Mouse (Mus musculus): ENCODE data around the gene Sephs1. TPM values are rescaled to one million over a fixed set of nuclear protein-coding genes. Genes with fewer than 3 reads are reported as not detected.

The Sephs1 gene
- polyA plus RNA-seq, 1 experiment from 2014 or later = 47.6 TPM

DNA sequence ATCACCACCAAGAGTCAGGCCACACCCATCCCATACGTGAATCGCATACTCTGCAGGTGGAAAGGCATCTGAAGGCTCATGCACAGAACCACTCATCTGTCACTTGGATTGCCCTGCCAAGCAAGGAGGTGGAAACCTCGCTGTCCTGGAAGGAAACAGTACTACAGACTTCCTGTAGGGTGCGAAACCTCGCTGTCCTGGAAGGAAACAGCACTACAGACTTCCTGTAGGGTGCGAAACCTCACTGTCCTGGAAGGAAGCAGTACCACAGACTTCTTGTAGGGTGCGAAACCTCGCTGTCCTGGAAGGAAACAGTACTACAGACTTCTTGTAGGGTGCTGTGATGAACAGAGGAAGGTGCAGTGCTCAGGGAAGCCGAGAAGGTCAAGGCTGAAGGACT lies 8.6 kb upstream of the Sephs1 start:
- no peak for ATAC-seq
- H3K4me2 ChIP-seq (ENCODE audit: low read length) = no peak overlapping the region
- 83% methylated on average over 9 of the region's 9 CpGs for WGBS
- no peaks in the 10 kb centered on the region for H3K36me3 ChIP-seq (ENCODE audit: control insufficient read depth, insufficient read depth, low read length)
- no peak overlapping the region for H3K27ac ChIP-seq (ENCODE audit: low read depth, low read length)
- no peaks in the 10 kb centered on the region for H3K4me1 ChIP-seq (ENCODE audit: control insufficient read depth, insufficient read depth, low read depth, low read length)
- H3K27me3 ChIP-seq (replicated peaks; ENCODE audit: control insufficient read depth, insufficient read depth, low read length) = no peaks in the 10 kb centered on the region
- H3K4me3 ChIP-seq (ENCODE audit: low read length) = no peak overlapping the region
- H3K9ac ChIP-seq (ENCODE audit: low read depth, low read length) = no peak overlapping the region
- H3K9me3 ChIP-seq (ENCODE audit: control insufficient read depth, low read length) = no peaks in the 10 kb centered on the region

DNA sequence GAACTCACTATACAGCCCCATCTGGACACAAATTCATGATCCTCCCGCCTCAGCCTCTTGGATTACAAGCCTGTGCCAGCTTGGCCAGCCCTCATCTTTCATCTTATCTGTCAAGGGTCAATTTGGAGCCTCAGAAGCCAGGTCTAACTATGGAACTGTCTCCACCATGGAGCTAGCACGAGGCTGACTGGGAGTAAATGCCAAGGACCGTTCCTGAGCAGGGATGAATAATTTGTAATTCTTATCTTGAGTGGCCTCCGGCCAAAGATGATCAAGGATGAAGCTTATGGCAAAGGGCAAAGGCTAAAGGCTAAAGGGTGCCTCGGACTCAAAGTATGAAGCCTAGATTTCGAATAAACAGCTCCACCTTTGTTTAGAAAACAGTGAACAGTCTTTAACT lies 8.0 kb upstream of the Sephs1 start:
- no peak overlapping the region for H3K9ac ChIP-seq (ENCODE audit: low read depth, low read length)
- H3K27me3 ChIP-seq (replicated peaks; ENCODE audit: control insufficient read depth, insufficient read depth, low read length) = no peaks in the 10 kb centered on the region
- H3K4me3 ChIP-seq (ENCODE audit: low read length) = no peak overlapping the region
- no peaks in the 10 kb centered on the region for H3K9me3 ChIP-seq (ENCODE audit: control insufficient read depth, low read length)
- H3K4me2 ChIP-seq (ENCODE audit: low read length) = no peak overlapping the region
- H3K4me1 ChIP-seq (ENCODE audit: control insufficient read depth, insufficient read depth, low read depth, low read length) = no peaks in the 10 kb centered on the region
- 76% methylated on average over 6 of the region's 6 CpGs for WGBS
- ATAC-seq = no peak
- H3K27ac ChIP-seq (ENCODE audit: low read depth, low read length) = no peak overlapping the region
- H3K36me3 ChIP-seq (ENCODE audit: control insufficient read depth, insufficient read depth, low read length) = no peaks in the 10 kb centered on the region

DNA sequence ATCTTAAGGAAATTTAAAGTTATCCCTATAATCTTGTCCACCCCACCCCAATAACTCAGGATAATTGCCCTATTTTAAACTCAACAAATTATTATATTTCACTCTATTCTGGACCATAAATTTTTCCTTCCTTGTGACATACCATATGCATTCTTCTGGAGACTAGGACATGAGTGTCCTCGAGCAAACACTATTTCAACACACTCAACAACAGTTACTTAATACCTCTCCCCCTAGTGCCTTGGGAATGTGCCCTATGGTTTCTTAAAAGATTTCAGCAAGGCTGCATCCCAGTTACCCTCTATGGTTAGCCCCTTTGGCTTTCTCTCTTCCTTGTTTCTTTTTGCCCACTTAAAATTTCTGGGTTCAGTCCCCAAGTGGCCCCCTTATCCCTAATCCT lies 6.3 kb upstream of the Sephs1 start:
- ATAC-seq = no peak
- Histone ChIP-seq H3K4me1 (ENCODE audit: control insufficient read depth, insufficient read depth, low read depth, low read length) (peaks cover 2% of the 10 kb centered on the region; the same call in 1 of the 2 replicates), H3K27me3 (replicated peaks; ENCODE audit: control insufficient read depth, insufficient read depth, low read length) (no peaks in the 10 kb centered on the region), H3K4me3 (ENCODE audit: low read length) (no peak overlapping the region), H3K4me2 (ENCODE audit: low read length) (no peak overlapping the region), H3K36me3 (ENCODE audit: control insufficient read depth, insufficient read depth, low read length) (no peaks in the 10 kb centered on the region), H3K9me3 (ENCODE audit: control insufficient read depth, low read length) (no peaks in the 10 kb centered on the region), H3K9ac (ENCODE audit: low read depth, low read length) (no peak overlapping the region), H3K27ac (ENCODE audit: low read depth, low read length) (no peak overlapping the region)
- 81% methylated on average over 1 of the region's 1 CpGs for WGBS

DNA sequence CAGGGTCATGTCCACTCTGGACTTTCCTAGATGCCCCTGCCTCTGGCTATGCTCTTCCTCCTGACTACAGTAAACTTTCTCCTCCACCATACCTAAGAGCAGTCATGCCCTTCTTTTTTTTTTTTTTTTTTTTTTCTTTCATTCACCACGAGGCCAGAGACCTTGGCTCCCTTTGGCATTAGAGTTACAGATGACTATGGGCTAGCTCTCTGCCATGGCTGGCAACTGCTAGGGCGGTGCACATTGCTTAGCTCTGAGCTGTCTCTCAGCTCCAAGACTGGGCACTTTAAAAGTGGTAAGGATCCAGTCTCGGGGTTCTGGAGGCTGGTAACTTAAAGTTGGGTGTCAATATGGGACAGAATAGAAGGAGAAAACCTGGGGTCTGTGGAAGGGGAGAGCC lies 5.2 kb upstream of the Sephs1 start:
- H3K9ac ChIP-seq (ENCODE audit: low read depth, low read length) = no peak overlapping the region
- H3K27ac ChIP-seq (ENCODE audit: low read depth, low read length) = no peak overlapping the region
- 74% methylated on average over 3 of the region's 3 CpGs for WGBS
- no peaks in the 10 kb centered on the region for H3K36me3 ChIP-seq (ENCODE audit: control insufficient read depth, insufficient read depth, low read length)
- peaks cover 7% of the 10 kb centered on the region for H3K4me1 ChIP-seq (ENCODE audit: control insufficient read depth, insufficient read depth, low read depth, low read length)
- ATAC-seq = no peak
- no peak overlapping the region for H3K4me3 ChIP-seq (ENCODE audit: low read length)
- no peaks in the 10 kb centered on the region for H3K9me3 ChIP-seq (ENCODE audit: control insufficient read depth, low read length)
- H3K27me3 ChIP-seq (replicated peaks; ENCODE audit: control insufficient read depth, insufficient read depth, low read length) = no peaks in the 10 kb centered on the region
- H3K4me2 ChIP-seq (ENCODE audit: low read length) = no peak overlapping the region

DNA sequence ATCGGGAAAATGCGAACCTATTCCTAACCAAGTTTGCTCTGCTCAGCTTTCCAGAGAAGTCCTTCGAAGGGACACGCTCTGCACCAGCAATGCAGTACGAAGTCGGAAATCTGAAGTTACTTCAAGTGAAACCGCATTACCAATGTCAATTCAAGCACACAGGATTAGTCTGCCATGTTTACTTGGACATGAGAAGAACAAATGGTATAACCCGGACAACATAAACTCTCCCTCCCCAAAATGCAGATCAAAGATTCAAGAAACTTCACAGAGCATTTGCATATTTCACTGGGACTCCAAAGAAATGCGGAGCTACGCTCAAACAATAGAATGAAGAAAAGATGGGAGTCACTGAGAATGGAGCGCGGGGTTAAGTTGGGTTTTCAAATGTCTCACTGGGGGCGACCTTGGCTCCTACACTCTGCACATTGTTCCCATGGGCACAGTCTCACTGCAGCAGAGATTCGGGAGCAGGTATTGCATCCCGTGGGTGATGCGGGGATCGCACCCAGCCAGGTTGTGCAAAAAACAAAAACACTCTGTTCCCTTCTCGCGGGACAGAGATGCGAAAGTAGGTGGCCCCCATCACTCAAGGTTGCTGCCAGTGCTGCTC lies 521 bp upstream of the Sephs1 start:
- Histone ChIP-seq H3K36me3 (ENCODE audit: control insufficient read depth, insufficient read depth, low read length) (peaks cover 1% of the 10 kb centered on the region), H3K4me1 (ENCODE audit: control insufficient read depth, insufficient read depth, low read depth, low read length) (peaks cover 18% of the 10 kb centered on the region), H3K4me2 (ENCODE audit: low read length) (peak overlapping the region; percentile 84), H3K27ac (ENCODE audit: low read depth, low read length) (peak overlapping the region; percentile 98), H3K27me3 (replicated peaks; ENCODE audit: control insufficient read depth, insufficient read depth, low read length) (no peaks in the 10 kb centered on the region), H3K9me3 (ENCODE audit: control insufficient read depth, low read length) (no peaks in the 10 kb centered on the region), H3K4me3 (ENCODE audit: low read length) (peak overlapping the region; percentile 92), H3K9ac (ENCODE audit: low read depth, low read length) (peak overlapping the region; percentile 100)
- under 1% methylated on average over 20 of the region's 20 CpGs for WGBS
- ATAC-seq = peak; percentile 12

DNA sequence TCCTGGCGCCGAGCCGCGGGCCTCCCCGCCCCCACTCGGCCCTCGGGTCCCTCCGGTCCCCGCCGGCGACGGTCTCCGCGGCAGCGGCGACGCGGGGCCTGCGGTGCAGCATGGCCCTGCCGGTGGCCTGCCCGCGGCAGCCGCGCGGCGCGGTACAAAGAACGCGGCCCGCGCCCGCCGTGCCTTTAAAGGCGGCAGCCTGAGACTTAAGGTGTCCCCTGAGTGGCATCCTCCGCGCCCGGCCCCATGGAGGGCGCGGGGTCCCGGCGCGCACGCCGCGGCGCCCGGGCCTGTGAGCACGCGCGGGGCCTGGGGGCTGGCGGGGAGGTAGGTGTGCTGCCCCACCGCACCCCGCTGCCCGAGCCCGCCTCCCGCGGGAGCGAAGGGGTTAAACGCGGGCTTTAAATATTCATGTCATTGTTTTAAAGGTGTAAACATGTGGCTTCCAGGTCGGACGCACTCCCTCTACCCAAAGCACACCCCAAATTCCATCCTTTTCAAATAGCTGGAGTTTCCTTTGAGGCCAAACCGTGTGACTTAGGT lies 956 bp downstream of the Sephs1 start:
- no peaks in the 10 kb centered on the region for H3K9me3 ChIP-seq (ENCODE audit: control insufficient read depth, low read length)
- peak overlapping the region; percentile 100 for H3K9ac ChIP-seq (ENCODE audit: low read depth, low read length)
- H3K4me2 ChIP-seq (ENCODE audit: low read length) = peak overlapping the region; percentile 84
- under 1% methylated on average over 46 of the region's 63 CpGs for WGBS
- H3K4me1 ChIP-seq (ENCODE audit: control insufficient read depth, insufficient read depth, low read depth, low read length) = peaks cover 18% of the 10 kb centered on the region
- H3K4me3 ChIP-seq (ENCODE audit: low read length) = peak overlapping the region; percentile 92
- H3K36me3 ChIP-seq (ENCODE audit: control insufficient read depth, insufficient read depth, low read length) = peaks cover 13% of the 10 kb centered on the region
- H3K27ac ChIP-seq (ENCODE audit: low read depth, low read length) = peak overlapping the region; percentile 98
- ATAC-seq = peak; percentile 66
- H3K27me3 ChIP-seq (replicated peaks; ENCODE audit: control insufficient read depth, insufficient read depth, low read length) = no peaks in the 10 kb centered on the region

DNA sequence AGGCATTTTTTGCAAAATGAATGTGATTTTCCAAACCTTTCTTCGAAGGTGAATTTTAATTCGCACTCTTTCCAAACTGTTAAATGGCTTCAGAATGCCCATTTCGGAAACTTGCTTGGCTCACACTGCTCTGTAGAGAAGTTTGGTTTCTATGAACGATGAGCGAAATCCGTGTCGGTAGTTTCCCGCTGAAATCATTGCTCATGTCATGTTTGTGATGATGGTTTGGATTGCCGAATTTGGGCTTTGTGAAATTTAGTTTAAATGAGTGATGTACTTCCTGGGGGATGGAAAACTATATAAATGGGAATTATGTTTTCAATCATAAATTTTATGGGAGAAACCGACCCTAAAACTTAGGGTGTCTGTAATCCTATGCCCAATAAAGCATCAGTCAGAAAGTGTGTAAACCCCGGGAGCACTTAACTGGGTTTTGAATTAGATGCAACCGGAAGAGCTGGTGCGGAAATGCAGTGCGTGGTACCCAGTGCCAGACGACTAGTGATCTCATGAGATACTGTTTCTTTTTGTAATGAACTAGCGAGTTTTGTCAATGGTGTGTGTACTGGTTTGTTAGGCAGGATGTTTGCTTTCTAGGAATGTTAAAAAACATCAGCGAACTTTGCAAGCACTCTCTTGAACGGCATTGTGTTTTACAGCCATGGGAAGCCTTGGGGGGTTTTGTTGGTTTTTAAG lies 1.8 kb downstream of the Sephs1 start:
- H3K36me3 ChIP-seq (ENCODE audit: control insufficient read depth, insufficient read depth, low read length) = peaks cover 18% of the 10 kb centered on the region
- H3K27ac ChIP-seq (ENCODE audit: low read depth, low read length) = peak overlapping the region; percentile 98
- under 1% methylated on average over 18 of the region's 18 CpGs for WGBS
- H3K4me3 ChIP-seq (ENCODE audit: low read length) = peak overlapping the region; percentile 92
- no peaks in the 10 kb centered on the region for H3K9me3 ChIP-seq (ENCODE audit: control insufficient read depth, low read length)
- no peaks in the 10 kb centered on the region for H3K27me3 ChIP-seq (replicated peaks; ENCODE audit: control insufficient read depth, insufficient read depth, low read length)
- H3K9ac ChIP-seq (ENCODE audit: low read depth, low read length) = peak overlapping the region; percentile 100
- peak overlapping the region; percentile 84 for H3K4me2 ChIP-seq (ENCODE audit: low read length)
- H3K4me1 ChIP-seq (ENCODE audit: control insufficient read depth, insufficient read depth, low read depth, low read length) = peaks cover 18% of the 10 kb centered on the region
- ATAC-seq = no peak

DNA sequence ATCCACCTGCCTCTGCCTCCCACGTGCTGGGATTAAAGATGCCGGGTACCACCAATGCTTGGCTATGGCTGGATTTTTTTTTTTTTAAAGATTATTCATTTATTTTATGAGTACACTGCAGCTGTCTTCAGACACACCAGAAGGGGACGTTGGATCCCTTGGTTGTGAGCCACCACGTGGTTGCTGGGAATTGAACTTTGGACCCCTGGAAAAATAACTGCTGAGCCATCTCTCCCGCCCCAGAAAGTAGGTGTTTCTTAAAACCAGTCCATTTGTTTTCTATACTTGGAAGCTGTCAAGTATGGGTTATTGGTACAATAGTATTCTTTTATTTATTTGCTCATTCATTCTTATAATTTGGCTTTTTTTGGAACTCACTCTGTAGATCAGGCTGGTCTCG lies 5.5 kb downstream of the Sephs1 start:
- Histone ChIP-seq H3K9ac (ENCODE audit: low read depth, low read length) (no peak overlapping the region), H3K27me3 (replicated peaks; ENCODE audit: control insufficient read depth, insufficient read depth, low read length) (no peaks in the 10 kb centered on the region), H3K4me3 (ENCODE audit: low read length) (no peak overlapping the region), H3K4me1 (ENCODE audit: control insufficient read depth, insufficient read depth, low read depth, low read length) (peaks cover 11% of the 10 kb centered on the region), H3K4me2 (ENCODE audit: low read length) (no peak overlapping the region), H3K9me3 (ENCODE audit: control insufficient read depth, low read length) (no peaks in the 10 kb centered on the region), H3K36me3 (ENCODE audit: control insufficient read depth, insufficient read depth, low read length) (peaks cover 32% of the 10 kb centered on the region), H3K27ac (ENCODE audit: low read depth, low read length) (no peak overlapping the region)
- ATAC-seq = no peak
- WGBS = 94% methylated on average over 6 of the region's 6 CpGs

DNA sequence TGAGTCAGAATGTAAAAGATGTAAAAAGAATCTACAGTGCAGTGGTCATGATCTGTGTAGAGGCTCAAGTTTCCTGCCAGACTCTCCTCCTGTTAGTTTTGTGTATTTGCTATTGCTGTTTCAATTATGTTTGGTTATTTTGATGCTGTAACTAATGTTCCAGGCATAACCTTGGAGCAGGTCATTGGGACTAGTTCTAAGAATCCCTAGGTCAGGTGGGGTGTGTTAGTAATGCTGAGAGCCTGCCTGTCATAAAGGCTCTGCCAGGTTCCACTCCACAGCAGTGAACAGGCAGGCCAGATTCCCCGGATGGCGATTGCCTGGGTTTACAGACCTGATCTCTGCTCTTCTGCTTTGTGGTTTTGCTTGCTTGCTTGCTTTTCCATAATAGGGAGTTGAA lies 14.2 kb downstream of the Sephs1 start:
- no peak overlapping the region for H3K4me3 ChIP-seq (ENCODE audit: low read length)
- H3K27me3 ChIP-seq (replicated peaks; ENCODE audit: control insufficient read depth, insufficient read depth, low read length) = no peaks in the 10 kb centered on the region
- peaks cover 37% of the 10 kb centered on the region for H3K36me3 ChIP-seq (ENCODE audit: control insufficient read depth, insufficient read depth, low read length)
- no peak overlapping the region for H3K27ac ChIP-seq (ENCODE audit: low read depth, low read length)
- no peak overlapping the region for H3K4me2 ChIP-seq (ENCODE audit: low read length)
- no peaks in the 10 kb centered on the region for H3K4me1 ChIP-seq (ENCODE audit: control insufficient read depth, insufficient read depth, low read depth, low read length)
- no peak overlapping the region for H3K9ac ChIP-seq (ENCODE audit: low read depth, low read length)
- ATAC-seq = no peak
- H3K9me3 ChIP-seq (ENCODE audit: control insufficient read depth, low read length) = no peaks in the 10 kb centered on the region
- 92% methylated on average over 2 of the region's 2 CpGs for WGBS
